Mouse (Mus musculus) MEL (cell line): ENCODE data around the gene Tbc1d2b. TPM values are rescaled to one million over a fixed set of nuclear protein-coding genes. Genes with fewer than 3 reads are reported as not detected.

Experiments used
- DNase-seq: peaks from one replicate; pipeline ENCODE4 v3.0.0; 2011; ENCODE audit warnings: low read depth, low spot score
- H3K27ac ChIP-seq: 2 replicates; pipeline ENCODE4 v1.5.1; 2012; ENCODE audit warnings: low read depth, mild to moderate bottlenecking, control low read depth, low read length, moderate library complexity; ENCODE audit not compliant: control insufficient read depth
- H3K27me3 ChIP-seq, 2 experiments: fragments of 150-350 bp in 1 of 2; sonication (generic) in 1 of 2; 2 replicates each; pipeline ENCODE4 v1.6.1; 2012; ENCODE audit warnings: low read length in 2 of 2, mild to moderate bottlenecking in 2 of 2, improper control_type of control experiment in 1 of 2, moderate library complexity in 1 of 2; ENCODE audit not compliant: insufficient read depth in 2 of 2, control insufficient read depth in 1 of 2
- H3K36me3 ChIP-seq, 2 experiments: 2 replicates each; pipeline ENCODE4 v1.6.1; 2012 to 2014; ENCODE audit warnings: low read length in 2 of 2, improper control_type of control experiment in 1 of 2, inconsistent platforms in 1 of 2, mild to moderate bottlenecking in 1 of 2; ENCODE audit not compliant: insufficient read depth in 2 of 2, control insufficient read depth in 1 of 2
- H3K4me1 ChIP-seq, 2 experiments: fragments of 150-350 bp in 1 of 2; sonication (generic) in 1 of 2; 2 replicates each; pipeline ENCODE4 v1.6.1; 2012; ENCODE audit warnings: low read length in 2 of 2, improper control_type of control experiment in 1 of 2, mild to moderate bottlenecking in 1 of 2; ENCODE audit not compliant: insufficient read depth in 2 of 2, control insufficient read depth in 1 of 2
- H3K4me3 ChIP-seq, 2 experiments: fragments of 150-350 bp in 1 of 2; sonication (generic) in 1 of 2; 2 replicates each; pipeline ENCODE4 v1.5.1; 2012; ENCODE audit warnings: low read depth in 2 of 2, low read length in 2 of 2, mild to moderate bottlenecking in 2 of 2, moderate library complexity in 2 of 2, control low read depth in 1 of 2, improper control_type of control experiment in 1 of 2; ENCODE audit not compliant: control insufficient read depth in 1 of 2, insufficient read depth in 1 of 2
- H3K79me2 ChIP-seq: 2 replicates; pipeline ENCODE4 v1.6.1; 2012; ENCODE audit warnings: mild to moderate bottlenecking, low read length, moderate library complexity; ENCODE audit not compliant: control insufficient read depth, poor library complexity, insufficient read depth
- H3K9ac ChIP-seq: 2 replicates; pipeline ENCODE4 v1.6.1; 2012; ENCODE audit warnings: low read depth, mild to moderate bottlenecking, control low read depth, low read length, moderate library complexity; ENCODE audit not compliant: control insufficient read depth, poor library complexity, severe bottlenecking
- H3K9me3 ChIP-seq: fragments of 150-350 bp; sonication (generic); replicated peaks from 2 replicates; pipeline ENCODE4 v1.6.1; 2012; ENCODE audit warnings: mild to moderate bottlenecking, low read length, improper control_type of control experiment, moderate library complexity; ENCODE audit not compliant: insufficient read depth
- BHLHE40 ChIP-seq: IDR thresholded peaks from 2 replicates; pipeline ENCODE4 v1.6.1; 2012; ENCODE audit warnings: low read depth, mild to moderate bottlenecking, inconsistent platforms, low read length, improper control_type of control experiment, borderline replicate concordance
- CHD1 ChIP-seq: IDR thresholded peaks from 2 replicates; pipeline ENCODE4 v1.6.1; 2012; ENCODE audit warnings: low read depth, mild to moderate bottlenecking, inconsistent platforms, low read length, improper control_type of control experiment
- CHD2 ChIP-seq: IDR thresholded peaks from 2 replicates; pipeline ENCODE4 v1.6.1; 2011; ENCODE audit warnings: low read length, improper control_type of control experiment
- CTCF ChIP-seq, 3 experiments: IDR thresholded peaks in 2 of 3; conservative IDR thresholded peaks in 1 of 3; 2 replicates each; pipeline ENCODE4 v1.5.1; 2011 to 2012; ENCODE audit warnings: low read length in 3 of 3, low read depth in 2 of 3, mild to moderate bottlenecking in 2 of 3, improper control_type of control experiment in 1 of 3, inconsistent platforms in 1 of 3, mixed read lengths in 1 of 3, moderate library complexity in 1 of 3; ENCODE audit not compliant: control insufficient read depth in 1 of 3, insufficient read depth in 1 of 3, poor library complexity in 1 of 3, severe bottlenecking in 1 of 3
- E2F4 ChIP-seq: IDR thresholded peaks from 2 replicates; pipeline ENCODE4 v1.6.1; 2011; ENCODE audit warnings: low read depth, low read length, improper control_type of control experiment, borderline replicate concordance
- ELF1 ChIP-seq: IDR thresholded peaks from 2 replicates; pipeline ENCODE4 v1.6.1; 2014; ENCODE audit warnings: low read depth, mild to moderate bottlenecking, inconsistent platforms, low read length, improper control_type of control experiment, moderate library complexity
- EP300 ChIP-seq, 2 experiments: IDR thresholded peaks; 2 replicates each; pipeline ENCODE4 v1.6.1; 2011; ENCODE audit warnings: improper control_type of control experiment in 2 of 2, low read length in 2 of 2, low read depth in 1 of 2, mild to moderate bottlenecking in 1 of 2
- HCFC1 ChIP-seq: IDR thresholded peaks from 2 replicates; pipeline ENCODE4 v1.6.1; 2012; ENCODE audit warnings: low read depth, mild to moderate bottlenecking, inconsistent platforms, low read length, improper control_type of control experiment, moderate library complexity
- MAFK ChIP-seq: IDR thresholded peaks from 2 replicates; pipeline ENCODE4 v1.6.1; 2011; ENCODE audit warnings: low read depth, mild to moderate bottlenecking, low read length, improper control_type of control experiment, borderline replicate concordance
- MAX ChIP-seq: IDR thresholded peaks from 2 replicates; pipeline ENCODE4 v1.6.1; 2011; ENCODE audit warnings: low read length, improper control_type of control experiment
- MAZ ChIP-seq: IDR thresholded peaks from 2 replicates; pipeline ENCODE4 v1.6.1; 2012; ENCODE audit warnings: low read depth, mild to moderate bottlenecking, inconsistent platforms, low read length, improper control_type of control experiment
- MEF2A ChIP-seq: IDR thresholded peaks from 2 replicates; pipeline ENCODE4 v1.6.1; 2014; ENCODE audit warnings: low read depth, mild to moderate bottlenecking, inconsistent platforms, low read length, improper control_type of control experiment; ENCODE audit not compliant: poor library complexity, insufficient replicate concordance, severe bottlenecking; ENCODE audit errors: extremely low read depth
- MXI1 ChIP-seq: IDR thresholded peaks from 2 replicates; pipeline ENCODE4 v1.6.1; 2011; ENCODE audit warnings: mild to moderate bottlenecking, low read depth, low read length, improper control_type of control experiment
- MYB ChIP-seq: IDR thresholded peaks from 2 replicates; pipeline ENCODE4 v1.6.1; 2011; ENCODE audit warnings: mild to moderate bottlenecking, low read depth, low read length, improper control_type of control experiment
- MYC ChIP-seq: IDR thresholded peaks from 2 replicates; pipeline ENCODE4 v1.6.1; 2011; ENCODE audit warnings: low read depth, mild to moderate bottlenecking, low read length, improper control_type of control experiment, moderate library complexity
- NELFE ChIP-seq: IDR thresholded peaks from 2 replicates; pipeline ENCODE4 v1.6.1; 2011; ENCODE audit warnings: low read depth, low read length, improper control_type of control experiment
- NRF1 ChIP-seq: IDR thresholded peaks from 2 replicates; pipeline ENCODE4 v1.6.1; 2014; ENCODE audit warnings: low read depth, mild to moderate bottlenecking, inconsistent platforms, low read length, improper control_type of control experiment, moderate library complexity; ENCODE audit not compliant: poor library complexity, insufficient read depth, severe bottlenecking
- POLR2A ChIP-seq, 2 experiments: IDR thresholded peaks; 2 replicates each; pipeline ENCODE4 v1.6.1; 2011 to 2012; ENCODE audit warnings: low read length in 2 of 2, mild to moderate bottlenecking in 2 of 2, control low read depth in 1 of 2, improper control_type of control experiment in 1 of 2, low read depth in 1 of 2, moderate library complexity in 1 of 2; ENCODE audit not compliant: control insufficient read depth in 1 of 2, insufficient read depth in 1 of 2, poor library complexity in 1 of 2
- POLR2AphosphoS2 ChIP-seq: IDR thresholded peaks from 2 replicates; pipeline ENCODE4 v1.6.1; 2011; ENCODE audit warnings: low read length, improper control_type of control experiment
- POLR2AphosphoS5 ChIP-seq: IDR thresholded peaks from 2 replicates; pipeline ENCODE4 v1.6.1; 2012; ENCODE audit warnings: low read depth, borderline replicate concordance, mild to moderate bottlenecking, inconsistent platforms, low read length, moderate library complexity, mixed read lengths
- RAD21 ChIP-seq: IDR thresholded peaks from 2 replicates; pipeline ENCODE4 v1.6.1; 2011; ENCODE audit warnings: mild to moderate bottlenecking, low read depth, low read length, improper control_type of control experiment
- SMC3 ChIP-seq: IDR thresholded peaks from 2 replicates; pipeline ENCODE4 v1.6.1; 2011; ENCODE audit warnings: low read depth, low read length, improper control_type of control experiment
- TAL1 ChIP-seq: IDR thresholded peaks from 2 replicates; pipeline ENCODE4 v1.6.1; 2012; ENCODE audit warnings: mild to moderate bottlenecking, inconsistent platforms, low read length, moderate library complexity, mixed read lengths
- TBP ChIP-seq: IDR thresholded peaks from 2 replicates; pipeline ENCODE4 v1.8.0; 2011; ENCODE audit warnings: low read depth, low read length, improper control_type of control experiment
- TCF12 ChIP-seq: IDR thresholded peaks from 2 replicates; pipeline ENCODE4 v1.6.1; 2014; ENCODE audit warnings: low read depth, mild to moderate bottlenecking, inconsistent platforms, low read length, improper control_type of control experiment, moderate library complexity
- UBTF ChIP-seq: IDR thresholded peaks from 2 replicates; pipeline ENCODE4 v1.6.1; 2012; ENCODE audit warnings: low read depth, mild to moderate bottlenecking, inconsistent platforms, low read length, improper control_type of control experiment, moderate library complexity, borderline replicate concordance; ENCODE audit not compliant: insufficient read depth
- USF1 ChIP-seq: IDR thresholded peaks from 2 replicates; pipeline ENCODE4 v1.6.1; 2014; ENCODE audit warnings: low read depth, mild to moderate bottlenecking, inconsistent platforms, low read length, improper control_type of control experiment, moderate library complexity
- USF2 ChIP-seq, 2 experiments: IDR thresholded peaks; 2 replicates each; pipeline ENCODE4 v1.6.1; 2011 to 2012; ENCODE audit warnings: improper control_type of control experiment in 2 of 2, low read length in 2 of 2, borderline replicate concordance in 1 of 2, inconsistent platforms in 1 of 2, low read depth in 1 of 2, mild to moderate bottlenecking in 1 of 2; ENCODE audit not compliant: insufficient read depth in 1 of 2
- ZC3H11A ChIP-seq: IDR thresholded peaks from 2 replicates; pipeline ENCODE4 v1.6.1; 2012; ENCODE audit warnings: low read depth, mild to moderate bottlenecking, inconsistent platforms, low read length, improper control_type of control experiment
- ZKSCAN1 ChIP-seq: IDR thresholded peaks from 2 replicates; pipeline ENCODE4 v1.6.1; 2012; ENCODE audit warnings: low read depth, mild to moderate bottlenecking, inconsistent platforms, low read length, improper control_type of control experiment, moderate library complexity
- ZMIZ1 ChIP-seq: IDR thresholded peaks from 2 replicates; pipeline ENCODE4 v1.6.1; 2012; ENCODE audit warnings: low read depth, mild to moderate bottlenecking, inconsistent platforms, low read length, improper control_type of control experiment, moderate library complexity
- ZNF384 ChIP-seq: IDR thresholded peaks from 2 replicates; pipeline ENCODE4 v1.6.1; 2012; ENCODE audit warnings: low read depth, mild to moderate bottlenecking, inconsistent platforms, low read length, improper control_type of control experiment
- polyA plus RNA-seq, 2 experiments: library from polyadenylated mRNA; stranded (reverse) in 1 of 2; unstranded in 1 of 2; fragments of >175 nt in 1 of 2; fragments of >200 nt in 1 of 2; gene quantifications; 2 replicates each; pipeline versions ENCODE4 v1.2.1 to v1.2.4; 2012; ENCODE audit warnings: low replicate concordance in 2 of 2, low read depth in 1 of 2; ENCODE audit not compliant: insufficient read length in 2 of 2, insufficient read depth in 1 of 2, missing spikeins in 1 of 2
- total RNA-seq: library from RNA; depleted of rRNA; stranded (reverse); fragments of 300-350 nt; gene quantifications from 2 replicates; pipeline ENCODE4 v1.2.3, GENCODE M21; 2012

The Tbc1d2b gene
- total and polyA plus RNA-seq, 3 experiments, result 7.1 to 12.6 TPM; not detected in 1

DNA sequence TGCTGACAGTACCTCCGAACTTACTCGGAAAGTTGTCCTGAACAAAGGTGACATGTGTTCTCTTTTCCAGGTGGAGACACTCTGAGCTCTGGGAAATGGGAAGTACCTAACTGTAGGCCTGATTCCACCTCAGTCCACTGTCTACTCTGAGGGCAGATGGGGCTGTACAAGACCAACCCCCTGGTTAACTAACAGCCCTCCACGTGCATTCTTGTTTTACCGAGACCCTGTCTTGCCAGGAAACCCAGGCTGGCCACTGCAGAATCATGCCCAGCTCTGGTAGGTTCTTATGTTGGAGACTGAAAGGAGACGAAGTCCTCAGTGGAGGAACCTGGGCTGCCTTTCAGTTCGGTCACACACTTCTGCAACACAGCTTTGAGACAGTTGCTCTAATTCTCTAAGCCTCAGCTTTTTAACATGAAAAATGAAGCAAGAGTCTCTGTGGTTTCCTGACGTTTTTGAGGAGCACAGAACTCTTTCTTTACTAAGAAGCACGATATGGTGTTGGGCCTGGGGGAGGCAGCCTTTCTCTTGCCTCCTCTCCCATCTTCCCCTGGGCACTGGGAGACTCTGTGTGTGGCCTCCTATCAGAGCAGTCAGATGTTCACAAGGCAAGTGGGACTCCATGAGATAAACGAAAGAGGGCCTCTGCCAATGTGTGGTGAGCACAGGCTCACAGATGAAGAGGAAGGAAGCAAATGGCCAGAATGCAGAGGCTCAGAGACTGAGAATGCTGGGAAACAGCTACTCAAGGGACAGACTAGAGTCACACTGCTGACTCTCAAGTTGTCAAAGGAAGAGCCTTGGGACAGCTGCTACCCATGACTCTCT is 33.2 kb downstream of the Tbc1d2b start (continued):
- TF ChIP-seq POLR2AphosphoS2 (peak; percentile 73), MYC (0 out of 2 replicates have a peak, but pooled peaks have one; percentile 29), POLR2A (IDR thresholded peaks at IDR 0.05; ENCODE audit: control insufficient read depth in 1 of 2, insufficient read depth in 1 of 2, low read depth in 1 of 2, low read length in 2 of 2, poor library complexity in 1 of 2) (peak; percentile 62), E2F4 (no peak), HCFC1 (peak; percentile 61)

DNA sequence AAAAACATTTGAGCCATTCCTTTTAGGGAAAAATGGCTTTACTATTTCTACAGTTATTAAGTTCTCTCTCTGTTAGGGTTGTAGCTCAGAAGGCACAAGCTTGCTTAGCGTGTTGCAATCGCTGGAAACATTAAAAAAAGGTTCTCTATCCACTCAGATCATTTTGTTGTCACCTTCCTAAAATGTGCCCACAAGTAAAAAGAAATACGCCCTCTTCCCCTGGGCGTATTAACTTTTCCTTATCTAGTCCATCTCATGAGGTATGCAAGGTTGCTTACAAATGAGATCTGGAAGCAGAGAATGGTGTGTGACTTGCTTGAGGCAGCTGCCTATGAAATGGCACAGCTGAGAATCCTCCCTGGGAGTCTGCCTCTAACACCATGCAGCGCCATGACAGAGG is 33.8 kb downstream of the Tbc1d2b start:
- H3K27me3 ChIP-seq, result no peaks in the 10 kb centered on the region
- H3K4me3 ChIP-seq, result peak overlapping the region in 1 of 2 experiments; percentile 13; a peak in 2 of 4 replicates
- H3K9me3 ChIP-seq, result no peaks in the 10 kb centered on the region
- DNase-seq, result peak; percentile 82
- H3K27ac ChIP-seq, result peak overlapping the region; percentile 100
- peaks cover 4 to 61% of the 10 kb centered on the region in 2 experiments for H3K36me3 ChIP-seq
- H3K4me1 ChIP-seq, result peaks cover 42 to 43% of the 10 kb centered on the region in 2 experiments
- H3K79me2 ChIP-seq, result peaks cover 1% of the 10 kb centered on the region; the same call in 1 of the 2 replicates
- peak overlapping the region; percentile 71 for H3K9ac ChIP-seq
- TF ChIP-seq MAZ (no peak), MAX (peak; percentile 5; the same call in 1 of the 2 replicates), NRF1 (no peak), MAFK (no peak), MEF2A (no peak), ZMIZ1 (no peak), TBP (peak; percentile 63), EP300 (IDR thresholded peaks at IDR 0.05; ENCODE audit: low read depth in 1 of 2, low read length in 2 of 2) (peak; percentile 32 to 70; a peak in 3 of 4 replicates), CHD2 (no peak), POLR2A (IDR thresholded peaks at IDR 0.05; ENCODE audit: control insufficient read depth in 1 of 2, insufficient read depth in 1 of 2, low read depth in 1 of 2, low read length in 2 of 2, poor library complexity in 1 of 2) (no peak; a peak in 1 of 4 replicates), MXI1 (peak; percentile 34; the same call in 1 of the 2 replicates), ZC3H11A (0 out of 2 replicates have a peak, but pooled peaks have one; percentile 5), HCFC1 (no peak), BHLHE40 (peak; percentile 41; the same call in 1 of the 2 replicates), NELFE (no peak), RAD21 (no peak), UBTF (no peak), TCF12 (peak; percentile 62; the same call in 1 of the 2 replicates), CHD1 (no peak), CTCF (IDR thresholded peaks at IDR 0.05 in 2 of 3, conservative IDR thresholded peaks at IDR 0.05 in 1 of 3; ENCODE audit: control insufficient read depth in 1 of 3, insufficient read depth in 1 of 3, low read depth in 2 of 3, low read length in 3 of 3, poor library complexity in 1 of 3, severe bottlenecking in 1 of 3) (no peak), MYB (no peak), ZNF384 (peak; percentile 7; the same call in 1 of the 2 replicates), ELF1 (no peak), SMC3 (no peak), USF2 (IDR thresholded peaks at IDR 0.05; ENCODE audit: borderline replicate concordance in 1 of 2, insufficient read depth in 1 of 2, low read depth in 1 of 2, low read length in 2 of 2) (no peak), TAL1 (no peak), MYC (no peak), POLR2AphosphoS5 (no peak), ZKSCAN1 (no peak), USF1 (no peak; the same call in 1 of the 2 replicates), POLR2AphosphoS2 (no peak; the same call in 1 of the 2 replicates)
